In genomic region chr11:93963013-93963412, GRCm38 (mm10) we compare ENCODE assay signal across 25 mouse cellular contexts. TPM values are rescaled to one million over a fixed set of nuclear protein-coding genes. Genes with fewer than 3 reads are reported as not detected.
DNase-seq lines count a peak whose midpoint lies in the region; ATAC-seq lines count a peak whose summit lies in the region.
"Had no signal": no experiment of that assay in that cellular context is flagged by ENCODE, and none has a peak within 500 bp of the region (broad histone marks: within the 10 kb centered on the region; RNA-seq: fewer than 3 reads in every experiment).

No protein-coding gene starts in this region.

- 71% methylated on average over 4 of the region's 4 CpGs for WGBS in midbrain, embryonic 15.5 days

- H3K27me3 ChIP-seq in midbrain, embryonic 15.5 days (replicated peaks), result no peaks in the 10 kb centered on the region
- H3K27me3 ChIP-seq: embryonic facial prominence, embryonic 13.5 days; forebrain, embryonic 13.5 days; limb, embryonic 13.5 days had no signal

- ATAC-seq in granulocyte monocyte progenitor cell, adult 5-6 weeks (replicated peaks; ENCODE audit: poor library complexity, severe bottlenecking), result peak; percentile 52
- ATAC-seq in monocyte, adult 5-6 weeks (replicated peaks; ENCODE audit: insufficient number of reproducible peaks, low FRiP score, low TSS enrichment, poor library complexity, severe bottlenecking), result peak; percentile 64
- no peak for ATAC-seq in midbrain, embryonic 15.5 days (replicated peaks)
- ATAC-seq: forebrain, embryonic 13.5 days; hindbrain, embryonic 16.5 days; intestine, embryonic 16.5 days had no signal

- no peak overlapping the region for H3K27ac ChIP-seq in midbrain, embryonic 15.5 days
- H3K27ac ChIP-seq: embryonic facial prominence, embryonic 13.5 days; forebrain, embryonic 13.5 days; hindbrain, embryonic 10.5 days; limb, embryonic 13.5 days; liver, embryonic 14.5 days had no signal

- intact Hi-C loops in heart, postnatal 25 days (cut with DNase I), result no loop called here

- DNase-seq in heart, adult 11 months, result peak; percentile 92
- no peak for DNase-seq in heart, postnatal 25 days (ENCODE audit: low spot score)
- peak; percentile 70 for DNase-seq in MN1 (ENCODE audit: low spot score)
- DNase-seq in embryo, embryonic 9.5 days (ENCODE audit: extremely low spot score), result no peak
- DNase-seq: adrenal gland, postnatal 25 days; cerebellum, adult 11-12 months; cerebellum, postnatal 14 days; kidney, postnatal 4 days; layer of hippocampus, adult 9-11 months; midbrain, embryonic 14.5 days; thymus, adult 18-20 months; thymus, postnatal 36 days had no signal

- peaks cover 66% of the 10 kb centered on the region for H3K36me3 ChIP-seq in midbrain, embryonic 15.5 days (replicated peaks)

- H3K4me1 ChIP-seq in midbrain, embryonic 15.5 days, result peaks cover 14% of the 10 kb centered on the region

- H3K4me3 ChIP-seq in midbrain, embryonic 15.5 days, result no peak overlapping the region
- H3K4me3 ChIP-seq: embryonic facial prominence, embryonic 13.5 days; erythroblast, embryonic 14.5 days; forebrain, embryonic 13.5 days; hindbrain, embryonic 10.5 days; limb, embryonic 13.5 days had no signal

- H3K4me2 ChIP-seq in midbrain, embryonic 15.5 days, result no peak overlapping the region
- H3K4me2 ChIP-seq: embryonic facial prominence, embryonic 13.5 days; forebrain, embryonic 13.5 days; heart, embryonic 11.5 days; limb, embryonic 13.5 days had no signal

- no peak overlapping the region for H3K9ac ChIP-seq in midbrain, embryonic 15.5 days
- H3K9ac ChIP-seq: embryonic facial prominence, embryonic 13.5 days; forebrain, embryonic 13.5 days; limb, embryonic 13.5 days; liver, embryonic 14.5 days had no signal

- no peaks in the 10 kb centered on the region for H3K9me3 ChIP-seq in midbrain, embryonic 15.5 days
- H3K9me3 ChIP-seq: embryonic facial prominence, embryonic 13.5 days; forebrain, embryonic 13.5 days; G1E; hindbrain, embryonic 10.5 days; limb, embryonic 13.5 days had no signal

RNA-seq across cellular contexts. Expression of gene Gm20390, which starts 5.1 kb away (rescaled TPM):
- 10 to 100 TPM; 15.9 to 21.2 TPM for total RNA-seq in heart, postnatal 25 days (2021)
- 112 and 180 TPM in 2 replicates for total RNA-seq in granulocyte monocyte progenitor cell, adult 5-6 weeks (2014; fragmentation: Nextera tagmentation)
- total RNA-seq in granulocyte monocyte progenitor cell, adult 5-6 weeks (2017), result not detected in 2 replicates
- 1.9 TPM in 1 of 3 replicates, not detected in the others for total RNA-seq in monocyte, adult 5-6 weeks (2017)
- 299 and 314 TPM in 2 replicates for polyA plus RNA-seq in midbrain, embryonic 15.5 days (2015; fragmentation: Nextera tagmentation; extraction: Ambion mirVana)

RNA-seq across cellular contexts. Expression of gene Nme1, which starts 5.3 kb away (rescaled TPM):
- total RNA-seq in heart, postnatal 25 days (2021), result 10 to 100 TPM; 12.9 to 15.5 TPM
- total RNA-seq in granulocyte monocyte progenitor cell, adult 5-6 weeks (2014; fragmentation: Nextera tagmentation), result 78.3 and 96.2 TPM in 2 replicates
- 178 and 237 TPM in 2 replicates for total RNA-seq in granulocyte monocyte progenitor cell, adult 5-6 weeks (2017)
- 13.8 to 34.0 TPM (median 18.0 TPM) in 3 replicates for total RNA-seq in monocyte, adult 5-6 weeks (2017)
- 473 and 498 TPM in 2 replicates for polyA plus RNA-seq in midbrain, embryonic 15.5 days (2015; fragmentation: Nextera tagmentation; extraction: Ambion mirVana)

RNA-seq across cellular contexts. Expression of gene Nme2, which starts 7.0 kb away (rescaled TPM):
- total RNA-seq in heart, postnatal 25 days (2021), result 1,000 to 10,000 TPM; 1,044 to 1,063 TPM
- total RNA-seq in granulocyte monocyte progenitor cell, adult 5-6 weeks (2014; fragmentation: Nextera tagmentation), result 640 and 684 TPM in 2 replicates
- 250 and 253 TPM in 2 replicates for total RNA-seq in granulocyte monocyte progenitor cell, adult 5-6 weeks (2017)
- 112 to 158 TPM (median 145 TPM) in 3 replicates for total RNA-seq in monocyte, adult 5-6 weeks (2017)
- polyA plus RNA-seq in midbrain, embryonic 15.5 days (2015; fragmentation: Nextera tagmentation; extraction: Ambion mirVana), result 68.6 and 70.3 TPM in 2 replicates

RNA-seq across cellular contexts. Expression of gene Spag9, which starts 32.9 kb away (rescaled TPM):
- 100 to 1,000 TPM; 132 to 139 TPM for total RNA-seq in heart, postnatal 25 days (2021)
- 25.3 and 42.8 TPM in 2 replicates for total RNA-seq in granulocyte monocyte progenitor cell, adult 5-6 weeks (2014; fragmentation: Nextera tagmentation)
- total RNA-seq in granulocyte monocyte progenitor cell, adult 5-6 weeks (2017), result 51.1 and 59.8 TPM in 2 replicates
- 140 to 171 TPM (median 156 TPM) in 3 replicates for total RNA-seq in monocyte, adult 5-6 weeks (2017)
- 85.5 and 88.9 TPM in 2 replicates for polyA plus RNA-seq in midbrain, embryonic 15.5 days (2015; fragmentation: Nextera tagmentation; extraction: Ambion mirVana)

Comparison
In these comparisons a context has a peak if more than half of its experiments do, and no peak if none do; other contexts are left out.
1. DNase-seq: peak in heart, adult 11 months (single experiment) and MN1 (single experiment); none in heart, postnatal 25 days (single experiment) and embryo, embryonic 9.5 days (single experiment).